Mouse (Mus musculus) neural tube, embryonic 10.5 days (tissue): ENCODE measurements at regions not wholly inside any gene's neighbourhood (a gene's known extent, or its start where the extent isn't known, plus 50 kb on each side); places are given as distances from the start of the nearest gene placed in this dataset.
"Not testable (repeated sequence)": the region's sequence is repeated elsewhere in the genome, so short reads cannot be mapped to it uniquely, and the experiment has no call there.

Source experiments
- DNase-seq: peaks from one replicate; pipeline ENCODE4 v3.0.0-alpha.2; 2017; ENCODE audit warnings: low spot score; ENCODE audit errors: extremely low spot score

DNA sequence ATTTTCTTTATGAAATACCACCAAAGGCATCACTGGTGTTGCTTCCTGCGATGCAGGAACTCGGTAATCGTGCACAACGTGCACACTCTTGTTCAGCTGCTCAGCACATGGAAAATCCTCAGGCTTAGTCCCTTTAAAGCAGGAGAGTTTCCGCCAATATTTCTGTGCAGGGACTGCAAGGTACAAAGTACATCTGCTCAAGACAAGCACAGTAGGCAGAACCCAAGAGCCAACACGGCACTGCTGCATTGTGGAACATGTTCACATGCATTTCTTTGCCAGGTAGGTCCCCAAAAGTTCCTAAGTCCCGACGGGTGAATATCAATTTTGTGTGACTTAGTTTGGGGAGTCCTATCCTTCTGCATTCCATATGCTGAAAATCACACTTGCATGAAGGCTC, 808.0 kb upstream of the Pou3f3 start:
- DNase-seq, result no peak

GRCm38 (mm10) chr1:41888213-41888612, 807.4 kb upstream of the Pou3f3 start:
- peak; percentile 51 for DNase-seq

GRCm38 (mm10) chr1:41888966-41889365, 806.6 kb upstream of the Pou3f3 start:
- no peak for DNase-seq

- no peak for DNase-seq
Measured at GRCm38 (mm10) chr1:41889940-41890339, 805.6 kb upstream of the Pou3f3 start.

DNA sequence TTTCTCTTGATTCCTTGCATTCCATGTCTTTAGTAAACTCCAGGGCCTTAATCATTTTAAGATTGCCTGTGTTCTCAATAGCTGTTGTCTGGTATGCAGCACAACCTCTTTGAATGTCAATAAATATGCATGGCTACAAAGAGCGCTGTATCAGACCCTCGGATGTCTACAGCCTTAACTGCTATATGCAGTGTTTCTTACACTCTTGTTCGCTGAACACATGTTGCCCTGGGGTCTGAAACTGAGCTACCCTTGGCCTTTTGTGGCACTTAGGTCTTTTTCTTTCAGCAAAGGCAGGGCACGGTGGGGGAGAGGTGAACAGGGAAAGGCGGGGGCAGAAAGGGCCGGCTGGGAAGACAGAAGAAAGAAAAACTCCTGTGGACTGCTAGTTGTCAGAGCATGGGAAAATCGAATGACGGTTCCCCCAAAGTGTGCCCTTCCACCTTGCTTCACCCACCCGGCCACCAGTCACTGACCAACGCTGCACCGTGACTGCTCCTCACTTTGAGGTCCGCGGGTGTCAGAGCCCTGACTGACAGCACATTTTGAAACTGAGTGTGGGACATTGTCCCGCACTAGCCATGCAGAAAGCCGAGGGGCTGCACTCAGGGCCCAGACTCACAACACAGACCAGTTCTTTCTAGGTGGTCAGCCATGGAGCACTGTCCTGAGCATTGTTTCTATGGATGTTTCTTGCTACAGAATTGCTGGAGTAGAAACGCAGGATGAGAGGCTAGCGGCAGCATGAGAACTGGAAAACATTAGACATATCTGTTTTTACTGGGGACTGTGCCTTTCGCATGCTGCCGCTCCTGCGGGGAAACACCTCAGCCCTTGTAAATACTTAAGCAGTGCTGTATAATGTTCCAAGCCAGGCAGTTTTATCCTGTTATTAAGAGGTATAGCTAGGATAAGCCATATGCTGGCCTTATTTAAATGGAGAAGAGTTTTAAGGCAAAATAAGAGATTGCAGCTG, 804.6 kb upstream of the Pou3f3 start:
- DNase-seq, result peak; percentile 40

GRCm38 (mm10) chr1:41891730-41892129, 803.8 kb upstream of the Pou3f3 start:
- no peak for DNase-seq

- no peak for DNase-seq
Measured at GRCm38 (mm10) chr1:41892376-41892775, 803.2 kb upstream of the Pou3f3 start.

DNA sequence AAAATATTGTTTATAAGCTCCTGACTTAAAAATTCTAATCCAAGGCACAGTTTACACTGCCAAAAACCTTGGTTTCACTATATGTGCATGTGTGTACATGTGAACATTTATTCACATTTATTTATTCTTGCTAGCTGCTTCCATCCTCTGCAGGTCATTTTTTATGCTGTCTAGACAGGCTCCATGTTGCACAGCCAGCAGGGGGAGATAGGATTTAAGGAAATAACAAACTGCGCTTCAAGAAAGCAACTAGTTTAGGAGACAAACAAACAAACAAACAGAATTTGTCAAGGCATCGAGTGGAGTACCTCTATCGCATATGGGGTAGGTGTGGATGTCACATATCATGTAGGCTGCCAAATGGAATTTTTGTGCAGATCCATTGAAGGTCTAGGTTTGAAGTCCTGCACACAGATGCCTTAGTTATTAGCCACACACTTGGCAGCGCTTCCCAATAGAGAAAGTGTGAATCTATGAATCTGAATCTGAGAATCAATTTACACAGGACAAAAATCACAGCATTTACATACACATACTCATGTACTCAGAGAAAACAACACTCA, 797.7 kb upstream of the Pou3f3 start:
- DNase-seq, result no peak

DNA sequence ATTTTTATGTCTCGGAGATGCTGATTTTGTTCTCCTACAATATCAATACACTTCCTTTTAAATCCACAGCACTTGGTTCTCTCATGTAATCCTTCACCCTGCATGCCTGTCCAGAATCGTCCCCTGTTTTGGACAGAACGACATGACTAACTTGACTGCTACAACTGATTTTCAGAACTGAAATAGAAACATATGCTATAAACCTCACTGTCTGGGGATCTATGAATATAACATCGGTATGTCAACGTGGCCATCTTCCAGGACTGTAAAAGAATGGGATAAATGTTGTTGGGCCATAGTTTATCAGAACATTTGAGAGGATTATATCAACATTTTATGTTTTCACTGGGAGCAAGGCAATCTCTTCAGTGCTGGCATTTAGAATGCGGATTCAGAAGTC, 795.2 kb upstream of the Pou3f3 start:
- DNase-seq, result no peak

GRCm38 (mm10) chr1:41905971-41906370, 789.6 kb upstream of the Pou3f3 start:
- DNase-seq, result no peak

- no peak for DNase-seq
Measured at GRCm38 (mm10) chr1:41908001-41908807, 787.4 kb upstream of the Pou3f3 start.

DNA sequence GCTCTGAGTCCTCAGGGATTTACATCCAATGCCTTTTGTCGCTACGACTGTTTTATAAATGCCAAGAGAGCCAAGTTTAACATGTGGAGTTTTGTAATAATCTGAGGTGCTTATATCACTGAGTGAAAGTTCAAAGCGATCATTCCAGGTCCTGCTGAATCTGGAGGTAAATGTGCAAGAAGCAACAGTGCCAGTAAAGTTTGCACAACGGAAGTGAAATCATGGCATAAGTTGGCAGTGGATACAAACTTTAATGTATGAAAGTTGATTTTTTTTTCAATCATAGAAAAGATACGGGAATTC, 786.8 kb upstream of the Pou3f3 start:
- no peak for DNase-seq

- no peak for DNase-seq
Measured at GRCm38 (mm10) chr1:41909799-41910198, 785.8 kb upstream of the Pou3f3 start.

GRCm38 (mm10) chr1:41916730-41917347, 778.7 kb upstream of the Pou3f3 start:
- DNase-seq, result no peak

DNA sequence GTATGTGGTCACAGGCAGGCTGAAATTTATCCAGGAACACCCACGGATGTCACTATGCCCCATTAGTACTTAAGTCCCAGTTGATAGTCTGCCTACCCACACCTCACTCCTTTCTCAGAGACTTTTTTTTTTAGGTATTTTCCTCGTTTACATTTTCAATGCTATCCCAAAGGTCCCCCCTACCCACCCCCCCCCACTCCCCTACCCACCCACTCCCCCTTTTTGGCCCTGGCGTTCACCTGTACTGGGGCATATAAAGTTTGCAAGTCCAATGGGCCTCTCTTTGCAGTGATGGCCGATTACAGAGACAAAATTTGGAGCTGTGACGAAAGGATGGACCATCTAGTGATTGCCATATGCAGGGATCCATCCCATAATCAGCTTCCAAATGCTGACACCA, 777.8 kb upstream of the Pou3f3 start:
- not testable (repeated sequence) for DNase-seq

DNA sequence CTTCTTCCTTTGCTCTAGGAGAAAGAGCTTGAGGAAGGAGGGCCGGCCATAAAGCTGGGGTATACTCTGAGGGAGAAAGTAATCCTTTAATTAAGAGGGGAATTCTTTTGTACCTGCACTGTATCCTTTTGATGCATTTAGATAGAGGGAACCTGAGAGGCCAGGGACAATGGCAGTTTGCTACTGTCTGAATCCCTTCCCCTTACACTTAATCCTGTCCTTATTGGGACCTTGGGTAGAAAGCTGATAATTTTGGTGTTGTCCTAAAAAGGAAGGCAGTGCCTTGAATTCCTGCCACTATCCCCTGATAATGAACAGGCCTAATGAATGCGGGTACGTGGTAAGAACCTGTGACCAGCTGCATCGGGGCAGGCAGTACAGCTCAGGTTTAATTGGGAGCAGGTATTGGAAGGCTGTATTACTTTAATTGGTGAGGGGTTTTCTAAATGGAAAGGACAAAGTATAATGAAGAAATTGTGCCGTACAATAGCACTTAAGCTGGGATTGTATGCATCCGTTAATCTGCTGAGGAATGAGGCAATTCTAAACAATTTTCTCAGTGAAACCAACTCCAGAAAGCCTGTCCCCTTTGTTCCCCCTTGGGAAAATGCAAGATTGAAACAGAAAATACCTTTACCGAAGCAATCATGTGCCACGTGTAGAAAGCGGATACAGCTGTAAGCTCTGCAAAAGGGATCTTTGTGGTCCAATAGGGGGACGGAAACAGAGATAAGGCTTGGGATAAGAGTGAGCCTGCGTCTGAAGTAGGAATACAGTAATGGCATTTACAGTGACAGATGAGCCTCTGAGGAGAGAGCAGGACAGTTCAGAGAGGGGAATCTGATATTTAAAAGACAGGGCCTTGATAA, 776.9 kb upstream of the Pou3f3 start:
- DNase-seq, result no peak

DNA sequence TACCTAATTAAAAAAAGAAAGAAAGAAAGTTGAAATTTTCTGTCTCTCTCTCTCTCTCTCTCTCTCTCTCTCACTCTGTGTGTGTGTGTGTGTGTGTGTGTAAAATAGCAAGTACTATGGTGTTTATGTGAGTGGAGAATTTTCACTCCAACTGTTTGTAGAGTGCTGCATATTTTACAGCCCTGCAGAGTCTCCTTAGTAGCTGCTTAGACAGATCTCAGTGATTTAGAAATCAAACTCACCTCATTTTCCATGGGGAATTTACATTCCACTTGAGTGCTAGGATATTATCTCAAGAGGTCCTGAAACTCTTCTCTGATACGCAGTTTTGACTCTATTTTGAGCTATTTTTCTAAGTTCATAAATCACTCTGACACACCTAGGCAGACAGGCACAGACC, 761.8 kb upstream of the Pou3f3 start:
- DNase-seq, result no peak

- no peak for DNase-seq
Measured at GRCm38 (mm10) chr1:41935912-41936478, 759.6 kb upstream of the Pou3f3 start.

GRCm38 (mm10) chr1:41960982-41961381, 734.6 kb upstream of the Pou3f3 start:
- no peak for DNase-seq

GRCm38 (mm10) chr1:41981545-41981944, 714.0 kb upstream of the Pou3f3 start:
- no peak for DNase-seq
